Mouse (Mus musculus): ENCODE measurements around the gene Rngtt.

GRCm38 (mm10) chr4:33466970-33467399 lies 156.9 kb downstream of the Rngtt start:
- TF ChIP-seq CTCF (IDR thresholded peaks at IDR 0.05; ENCODE audit: low read depth), result no peak
- no peak for TF ChIP-seq EP300 (IDR thresholded peaks at IDR 0.05; ENCODE audit: low read depth)
